Mouse (Mus musculus) CH12.LX (cell line): Measurements from ENCODE around the gene Tnni2. TPM values are rescaled to one million over a fixed set of nuclear protein-coding genes. Genes with fewer than 3 reads are reported as not detected.

Source experiments
- DNase-seq: peaks from one replicate; pipeline ENCODE4 v3.0.0-alpha.2; 2013; ENCODE audit errors: extremely low read depth
- H3K27ac ChIP-seq: 2 replicates; pipeline ENCODE4 v1.5.1; 2012; ENCODE audit warnings: low read depth, mild to moderate bottlenecking, control low read depth, moderate library complexity; ENCODE audit not compliant: insufficient read depth
- H3K27me3 ChIP-seq: replicated peaks from 2 replicates; pipeline ENCODE3; 2012; ENCODE audit warnings: inconsistent platforms
- H3K36me3 ChIP-seq, 2 experiments: replicated peaks in 1 of 2; 2 replicates each; pipeline versions ENCODE3 to v1.6.1; 2012; ENCODE audit warnings: inconsistent platforms in 1 of 2, low read length in 1 of 2, mild to moderate bottlenecking in 1 of 2, mixed read lengths in 1 of 2, moderate library complexity in 1 of 2; ENCODE audit not compliant: control insufficient read depth in 1 of 2, insufficient read depth in 1 of 2
- H3K4me1 ChIP-seq, 2 experiments: 2 replicates each; pipeline ENCODE4 v1.6.1; 2012; ENCODE audit warnings: inconsistent platforms in 1 of 2, moderate library complexity in 1 of 2; ENCODE audit not compliant: insufficient read depth in 2 of 2, control insufficient read depth in 1 of 2
- H3K4me2 ChIP-seq: 2 replicates; pipeline ENCODE4 v1.6.1; 2012; ENCODE audit warnings: low read depth, mild to moderate bottlenecking, control low read depth; ENCODE audit not compliant: poor library complexity, insufficient read depth, severe bottlenecking
- H3K4me3 ChIP-seq, 3 experiments: fragments of 150-350 bp in 1 of 3; sonication (generic) in 1 of 3; replicated peaks in 1 of 3; 2 replicates each; pipeline versions ENCODE3 to v1.5.1; 2011 to 2012; ENCODE audit warnings: low read depth in 2 of 3, low read length in 2 of 3, mild to moderate bottlenecking in 2 of 3, moderate library complexity in 2 of 3, control low read depth in 1 of 3, improper control_type of control experiment in 1 of 3, inconsistent platforms in 1 of 3, mixed read lengths in 1 of 3; ENCODE audit not compliant: poor library complexity in 1 of 3
- H3K79me2 ChIP-seq: replicated peaks from 2 replicates; pipeline ENCODE4 v1.6.1; 2012; ENCODE audit warnings: mild to moderate bottlenecking, moderate library complexity; ENCODE audit not compliant: control insufficient read depth, poor library complexity, insufficient read depth, severe bottlenecking; ENCODE audit errors: extremely low read depth
- H3K9ac ChIP-seq: 2 replicates; pipeline ENCODE4 v1.6.1; 2012; ENCODE audit warnings: low read depth, mild to moderate bottlenecking, control low read depth, moderate library complexity; ENCODE audit not compliant: insufficient read depth
- H3K9me3 ChIP-seq: replicated peaks from 2 replicates; pipeline ENCODE3; 2012; ENCODE audit warnings: low read length, inconsistent platforms, mixed read lengths
- BHLHE40 ChIP-seq: IDR thresholded peaks from 2 replicates; pipeline ENCODE4 v1.6.1; 2011; ENCODE audit warnings: mild to moderate bottlenecking, low read depth, low read length, improper control_type of control experiment
- CHD1 ChIP-seq: IDR thresholded peaks from 2 replicates; pipeline ENCODE4 v1.6.1; 2012; ENCODE audit warnings: low read depth, low read length, improper control_type of control experiment, inconsistent platforms
- CHD2 ChIP-seq: IDR thresholded peaks from 2 replicates; pipeline ENCODE4 v1.6.1; 2011; ENCODE audit warnings: low read length, improper control_type of control experiment
- CTCF ChIP-seq, 2 experiments: IDR thresholded peaks in 1 of 2; conservative IDR thresholded peaks in 1 of 2; 2 replicates each; pipeline ENCODE4 v1.5.1; 2011 to 2012; ENCODE audit warnings: low read depth in 2 of 2, low read length in 2 of 2, improper control_type of control experiment in 1 of 2, inconsistent platforms in 1 of 2, mild to moderate bottlenecking in 1 of 2, moderate library complexity in 1 of 2
- E2F4 ChIP-seq: IDR thresholded peaks from 2 replicates; pipeline ENCODE4 v1.6.1; 2011; ENCODE audit warnings: low read depth, low read length, improper control_type of control experiment; ENCODE audit not compliant: insufficient replicate concordance
- ELF1 ChIP-seq: IDR thresholded peaks from 2 replicates; pipeline ENCODE4 v1.6.1; 2014; ENCODE audit warnings: low read depth, mild to moderate bottlenecking, inconsistent platforms, low read length, improper control_type of control experiment
- EP300 ChIP-seq: IDR thresholded peaks from 2 replicates; pipeline ENCODE4 v1.6.1; 2011; ENCODE audit warnings: low read length, improper control_type of control experiment
- ETS1 ChIP-seq: conservative IDR thresholded peaks from 2 replicates; pipeline ENCODE4 v1.6.1; 2012; ENCODE audit warnings: low read depth, mild to moderate bottlenecking, inconsistent platforms, low read length, improper control_type of control experiment, moderate library complexity
- GABPA ChIP-seq: IDR thresholded peaks from 2 replicates; pipeline ENCODE4 v1.6.1; 2012; ENCODE audit warnings: low read depth, low read length, improper control_type of control experiment, inconsistent platforms; ENCODE audit not compliant: insufficient replicate concordance
- HCFC1 ChIP-seq: IDR thresholded peaks from 2 replicates; pipeline ENCODE4 v1.6.1; 2012; ENCODE audit warnings: low read depth, mild to moderate bottlenecking, inconsistent platforms, low read length, improper control_type of control experiment
- IRF4 ChIP-seq: IDR thresholded peaks from 2 replicates; pipeline ENCODE4 v1.6.1; 2014; ENCODE audit warnings: low read depth, mild to moderate bottlenecking, inconsistent platforms, low read length, improper control_type of control experiment
- JUN ChIP-seq: IDR thresholded peaks from 2 replicates; pipeline ENCODE4 v1.6.1; 2011; ENCODE audit warnings: low read depth, mild to moderate bottlenecking, low read length, improper control_type of control experiment, moderate library complexity; ENCODE audit not compliant: insufficient read depth
- JUND ChIP-seq: conservative IDR thresholded peaks from 2 replicates; pipeline ENCODE4 v1.6.1; 2011; ENCODE audit warnings: low read depth, low read length, improper control_type of control experiment
- KAT2A ChIP-seq: IDR thresholded peaks from 2 replicates; pipeline ENCODE4 v1.6.1; 2012; ENCODE audit warnings: low read length, improper control_type of control experiment, inconsistent platforms; ENCODE audit not compliant: insufficient replicate concordance
- MAFK ChIP-seq: IDR thresholded peaks from 2 replicates; pipeline ENCODE4 v1.6.1; 2011; ENCODE audit warnings: low read length, improper control_type of control experiment; ENCODE audit not compliant: insufficient replicate concordance
- MAX ChIP-seq: IDR thresholded peaks from 2 replicates; pipeline ENCODE4 v1.6.1; 2011; ENCODE audit warnings: low read length, improper control_type of control experiment
- MAZ ChIP-seq: IDR thresholded peaks from 2 replicates; pipeline ENCODE4 v1.6.1; 2012; ENCODE audit warnings: low read depth, mild to moderate bottlenecking, inconsistent platforms, low read length, improper control_type of control experiment, moderate library complexity
- MEF2A ChIP-seq: IDR thresholded peaks from 2 replicates; pipeline ENCODE4 v1.6.1; 2014; ENCODE audit warnings: low read depth, mild to moderate bottlenecking, inconsistent platforms, low read length, improper control_type of control experiment, borderline replicate concordance
- MXI1 ChIP-seq: IDR thresholded peaks from 2 replicates; pipeline ENCODE4 v1.6.1; 2011; ENCODE audit warnings: mild to moderate bottlenecking, low read depth, low read length, improper control_type of control experiment
- MYC ChIP-seq: IDR thresholded peaks from 2 replicates; pipeline ENCODE4 v1.6.1; 2011; ENCODE audit warnings: low read depth, mild to moderate bottlenecking, improper control_type of control experiment, low read length
- NELFE ChIP-seq: IDR thresholded peaks from 2 replicates; pipeline ENCODE4 v1.6.1; 2011; ENCODE audit warnings: low read depth, low read length, improper control_type of control experiment
- NRF1 ChIP-seq: IDR thresholded peaks from 2 replicates; pipeline ENCODE4 v1.6.1; 2014; ENCODE audit warnings: low read depth, mild to moderate bottlenecking, inconsistent platforms, low read length, improper control_type of control experiment, moderate library complexity
- PAX5 ChIP-seq: IDR thresholded peaks from 2 replicates; pipeline ENCODE4 v1.6.1; 2012; ENCODE audit warnings: low read length, inconsistent platforms, mixed read lengths
- POLR2A ChIP-seq: IDR thresholded peaks from 2 replicates; pipeline ENCODE4 v1.6.1; 2011; ENCODE audit warnings: low read depth, mild to moderate bottlenecking, improper control_type of control experiment, low read length
- POLR2AphosphoS2 ChIP-seq: IDR thresholded peaks from 2 replicates; pipeline ENCODE4 v1.6.1; 2011; ENCODE audit warnings: low read depth, low read length, improper control_type of control experiment
- RAD21 ChIP-seq: IDR thresholded peaks from 2 replicates; pipeline ENCODE4 v1.6.1; 2011; ENCODE audit warnings: low read depth, mild to moderate bottlenecking, low read length, improper control_type of control experiment, moderate library complexity
- RCOR1 ChIP-seq: conservative IDR thresholded peaks from 2 replicates; pipeline ENCODE4 v1.6.1; 2012; ENCODE audit warnings: low read depth, mild to moderate bottlenecking, inconsistent platforms, low read length, improper control_type of control experiment
- SIN3A ChIP-seq: IDR thresholded peaks from 2 replicates; pipeline ENCODE4 v1.6.1; 2012; ENCODE audit warnings: low read length, improper control_type of control experiment, inconsistent platforms
- SMC3 ChIP-seq: IDR thresholded peaks from 2 replicates; pipeline ENCODE4 v1.6.1; 2011; ENCODE audit warnings: low read depth, low read length, improper control_type of control experiment
- TBP ChIP-seq: conservative IDR thresholded peaks from 2 replicates; pipeline ENCODE4 v1.6.1; 2011; ENCODE audit warnings: low read depth, low read length, improper control_type of control experiment
- TCF12 ChIP-seq: IDR thresholded peaks from 2 replicates; pipeline ENCODE4 v1.6.1; 2014; ENCODE audit warnings: low read depth, mild to moderate bottlenecking, inconsistent platforms, low read length, improper control_type of control experiment
- UBTF ChIP-seq: IDR thresholded peaks from 2 replicates; pipeline ENCODE4 v1.6.1; 2012; ENCODE audit warnings: low read depth, mild to moderate bottlenecking, inconsistent platforms, low read length, improper control_type of control experiment, moderate library complexity
- USF1 ChIP-seq: IDR thresholded peaks from 2 replicates; pipeline ENCODE4 v1.6.1; 2014; ENCODE audit warnings: low read depth, mild to moderate bottlenecking, inconsistent platforms, low read length, improper control_type of control experiment
- USF2 ChIP-seq: conservative IDR thresholded peaks from 2 replicates; pipeline ENCODE4 v1.6.1; 2011; ENCODE audit warnings: low read depth, low read length, improper control_type of control experiment
- ZC3H11A ChIP-seq: IDR thresholded peaks from 2 replicates; pipeline ENCODE4 v1.6.1; 2012; ENCODE audit warnings: low read depth, mild to moderate bottlenecking, inconsistent platforms, low read length, improper control_type of control experiment
- ZMIZ1 ChIP-seq: IDR thresholded peaks from 2 replicates; pipeline ENCODE4 v1.6.1; 2012; ENCODE audit warnings: low read depth, mild to moderate bottlenecking, inconsistent platforms, low read length, improper control_type of control experiment
- ZNF384 ChIP-seq: IDR thresholded peaks from 2 replicates; pipeline ENCODE4 v1.6.1; 2012; ENCODE audit warnings: low read depth, low read length, improper control_type of control experiment, inconsistent platforms
- dilution Hi-C: fragments of 300-500 bp; cut with MboI; formaldehyde crosslinking; loops from 2 replicates; pipeline ENCODE4 v1.14.3; 2020; ENCODE audit warnings: low sequenced_read_pairs; ENCODE audit not compliant: extremely low pct_unique_long_range_greater_than_20kb, extremely low pct_ligation_motif_present
- in situ Hi-C: fragments of 300-500 bp; cut with MboI; formaldehyde crosslinking; loops from 3 replicates; pipeline ENCODE4 v1.14.3; 2019; ENCODE audit warnings: low sequenced_read_pairs, low pct_ligation_motif_present, low pct_unique_long_range_greater_than_20kb, mixed read lengths
- polyA plus RNA-seq: library from polyadenylated mRNA; unstranded; fragments of >175 nt; gene quantifications from 2 replicates; pipeline ENCODE4 v1.2.1, GENCODE M21; 2012; ENCODE audit warnings: low read depth; ENCODE audit not compliant: insufficient read length
- total RNA-seq, 2 experiments: library from RNA; depleted of rRNA; stranded (reverse); fragments of 300-350 nt in 1 of 2; fragments of >200 nt in 1 of 2; gene quantifications; 2 replicates each; pipeline ENCODE4 v1.2.3; 2012 to 2014

Gene Tnni2
- total and polyA plus RNA-seq, 3 experiments: 35.0 to 88.1 (median 74.0) TPM

GRCm38 (mm10) chr7:142442081-142442907 is 686 bp downstream of the Tnni2 start:
- Histone ChIP-seq H3K9ac (no peak overlapping the region; the same call in 1 of the 2 replicates), H3K9me3 (no peaks in the 10 kb centered on the region), H3K4me3 (peak overlapping the region; percentile 6 to 48 (median 28)), H3K27me3 (no peaks in the 10 kb centered on the region), H3K4me2 (peak overlapping the region; percentile 32), H3K36me3 (peaks cover 0 to 16% of the 10 kb centered on the region in 2 experiments), H3K4me1 (peaks cover 37 to 59% of the 10 kb centered on the region in 2 experiments), H3K27ac (peak overlapping the region; percentile 61), H3K79me2 (no peaks in the 10 kb centered on the region)
- in situ Hi-C loops: loop anchor here (5.0 kb wide), 2 partner anchors 55 to 235 kb away; partner anchors contain the start of gene Tnnt3
- peak; percentile 89 for DNase-seq
- dilution Hi-C loops: no loop called here
- TF ChIP-seq SMC3 (peak; percentile 13; the same call in 1 of the 2 replicates), CHD2 (peak; percentile 86), POLR2AphosphoS2 (no peak), RCOR1 (peak; percentile 90), MAFK (peak; percentile 64; the same call in 1 of the 2 replicates), KAT2A (0 out of 2 replicates have a peak, but pooled peaks have one; percentile 42), CTCF (conservative IDR thresholded peaks at IDR 0.05 in 1 of 2, IDR thresholded peaks at IDR 0.05 in 1 of 2; ENCODE audit: low read depth in 2 of 2, low read length in 2 of 2) (no peak), CHD1 (no peak), PAX5 (no peak), ELF1 (peak; percentile 71), IRF4 (peak; percentile 92), MXI1 (peak; percentile 38; the same call in 1 of the 2 replicates), JUND (0 out of 2 replicates have a peak, but pooled peaks have one; percentile 16), RAD21 (no peak; the same call in 1 of the 2 replicates), ETS1 (peak; percentile 66), NRF1 (no peak), BHLHE40 (peak; percentile 70; the same call in 1 of the 2 replicates), MYC (0 out of 2 replicates have a peak, but pooled peaks have one; percentile 47), USF2 (no peak), UBTF (no peak), NELFE (peak; percentile 27; the same call in 1 of the 2 replicates), ZC3H11A (no peak), JUN (no peak), TBP (0 out of 2 replicates have a peak, but pooled peaks have one; percentile 13), E2F4 (no peak), USF1 (no peak), POLR2A (peak; percentile 15; the same call in 1 of the 2 replicates), ZNF384 (no peak; the same call in none of the 2 replicates), HCFC1 (peak; percentile 22; the same call in 1 of the 2 replicates), SIN3A (no peak; the same call in 1 of the 2 replicates), GABPA (no peak), EP300 (peak; percentile 84), MAZ (peak; percentile 92), ZMIZ1 (no peak), MAX (no peak), MEF2A (peak; percentile 94), TCF12 (peak; percentile 95)
